Mouse (Mus musculus): ENCODE data around the gene Gm17509. TPM values are rescaled to one million over a fixed set of nuclear protein-coding genes. Genes with fewer than 3 reads are reported as not detected.

Gene Gm17509
- polyA plus RNA-seq, 1 experiment: not detected

- H3K4me1 ChIP-seq (ENCODE audit: control insufficient read depth, insufficient read depth, insufficient read length, low read length): no peaks in the 10 kb centered on the region
- TF ChIP-seq POLR2A (IDR thresholded peaks at IDR 0.05; ENCODE audit: low read depth, low read length) (no peak), CTCF (IDR thresholded peaks at IDR 0.05; ENCODE audit: extremely low read depth, insufficient read length, insufficient replicate concordance, low read depth, low read length) (no peak)
- WGBS: 41% methylated on average over 6 of the region's 6 CpGs
- no peaks in the 10 kb centered on the region; the same call in 1 of the 2 replicates for H3K27me3 ChIP-seq (ENCODE audit: control insufficient read depth, insufficient read depth, low read length)
- no peak within 1 kb of the TSS for H3K4me3 ChIP-seq (ENCODE audit: low read depth, low read length)
- no peaks in the 10 kb centered on the region for H3K36me3 ChIP-seq (ENCODE audit: control insufficient read depth, insufficient read depth, low read length)
- H3K27ac ChIP-seq (ENCODE audit: insufficient read depth, low read depth, low read length): no peak within 1 kb of the TSS
Observed at GRCm38 (mm10) chr13:117208236-117208635, 12.6 kb downstream of the Gm17509 start, which contains the start of gene Emb. TSS of gene Emb (plus strand) at chr13:117208536.

DNA sequence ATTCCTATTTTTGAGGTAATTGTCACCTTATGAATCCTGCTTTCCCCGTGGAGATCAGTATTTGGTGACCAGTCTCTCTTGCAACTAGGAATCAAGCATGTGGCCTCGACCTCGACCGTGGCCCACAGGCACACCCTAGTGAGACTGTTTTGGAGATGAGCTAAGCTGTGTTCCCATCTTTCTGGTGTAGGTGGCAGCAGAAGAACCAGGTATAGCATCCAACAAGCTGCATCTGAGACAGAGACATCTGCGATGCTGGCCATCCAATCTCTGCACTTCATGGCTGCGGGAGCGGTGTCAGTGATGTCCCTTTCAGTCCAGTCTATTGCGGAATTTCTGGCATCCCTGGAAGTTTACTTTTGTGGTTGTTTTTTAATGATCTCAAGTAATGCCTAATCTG is 14.8 kb downstream of the Gm17509 start:
- Histone ChIP-seq H3K4me3 (ENCODE audit: low read depth, low read length) (no peak overlapping the region), H3K36me3 (ENCODE audit: control insufficient read depth, insufficient read depth, low read length) (no peaks in the 10 kb centered on the region), H3K4me1 (ENCODE audit: control insufficient read depth, insufficient read depth, insufficient read length, low read length) (no peaks in the 10 kb centered on the region), H3K27ac (ENCODE audit: insufficient read depth, low read depth, low read length) (no peak overlapping the region), H3K27me3 (ENCODE audit: control insufficient read depth, insufficient read depth, low read length) (no peaks in the 10 kb centered on the region; the same call in 1 of the 2 replicates)
- TF ChIP-seq CTCF (IDR thresholded peaks at IDR 0.05; ENCODE audit: extremely low read depth, insufficient read length, insufficient replicate concordance, low read depth, low read length): no peak
- WGBS: 81% methylated on average over 8 of the region's 8 CpGs

DNA sequence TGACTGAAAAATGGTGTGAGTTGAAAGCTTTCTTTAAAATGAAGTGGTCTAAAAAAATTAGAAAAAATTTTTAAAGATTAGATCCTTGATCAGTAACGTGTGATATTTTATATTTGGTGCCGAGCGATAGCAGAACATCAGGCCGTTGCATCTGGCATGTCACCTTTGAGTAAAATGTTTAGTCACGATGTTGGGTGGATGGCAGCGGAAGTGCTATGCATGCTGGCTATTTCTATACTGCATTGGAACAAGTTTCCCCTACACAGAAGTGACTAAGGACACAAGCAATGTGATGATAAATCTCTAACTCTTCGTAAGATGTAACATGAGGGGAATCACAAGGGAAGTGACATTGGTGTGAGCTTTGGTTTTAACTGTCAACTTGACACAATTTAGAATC is 16.2 kb downstream of the Gm17509 start:
- WGBS: 89% methylated on average over 7 of the region's 7 CpGs
- H3K4me1 ChIP-seq (ENCODE audit: control insufficient read depth, insufficient read depth, insufficient read length, low read length): no peaks in the 10 kb centered on the region
- no peaks in the 10 kb centered on the region; the same call in 1 of the 2 replicates for H3K27me3 ChIP-seq (ENCODE audit: control insufficient read depth, insufficient read depth, low read length)
- no peaks in the 10 kb centered on the region for H3K36me3 ChIP-seq (ENCODE audit: control insufficient read depth, insufficient read depth, low read length)
- H3K27ac ChIP-seq (ENCODE audit: insufficient read depth, low read depth, low read length): no peak overlapping the region
- TF ChIP-seq CTCF (IDR thresholded peaks at IDR 0.05; ENCODE audit: extremely low read depth, insufficient read length, insufficient replicate concordance, low read depth, low read length) (no peak), POLR2A (IDR thresholded peaks at IDR 0.05; ENCODE audit: low read depth, low read length) (no peak)
- no peak overlapping the region for H3K4me3 ChIP-seq (ENCODE audit: low read depth, low read length)

- no peak overlapping the region for H3K27ac ChIP-seq (ENCODE audit: insufficient read depth, low read depth, low read length)
- no peaks in the 10 kb centered on the region; the same call in 1 of the 2 replicates for H3K27me3 ChIP-seq (ENCODE audit: control insufficient read depth, insufficient read depth, low read length)
- H3K4me1 ChIP-seq (ENCODE audit: control insufficient read depth, insufficient read depth, insufficient read length, low read length): no peaks in the 10 kb centered on the region
- 40% methylated on average over 22 of the region's 22 CpGs for WGBS
- TF ChIP-seq POLR2A (IDR thresholded peaks at IDR 0.05; ENCODE audit: low read depth, low read length) (no peak), CTCF (IDR thresholded peaks at IDR 0.05; ENCODE audit: extremely low read depth, insufficient read length, insufficient replicate concordance, low read depth, low read length) (peak; percentile 39; the same call in 1 of the 2 replicates)
- H3K36me3 ChIP-seq (ENCODE audit: control insufficient read depth, insufficient read depth, low read length): no peaks in the 10 kb centered on the region
- H3K4me3 ChIP-seq (ENCODE audit: low read depth, low read length): no peak overlapping the region
Observed at GRCm38 (mm10) chr13:117202755-117203471, 18.0 kb downstream of the Gm17509 start.

- 84% methylated on average over 7 of the region's 7 CpGs for WGBS
- H3K27me3 ChIP-seq (ENCODE audit: control insufficient read depth, insufficient read depth, low read length): no peaks in the 10 kb centered on the region
- no peak overlapping the region for H3K4me3 ChIP-seq (ENCODE audit: low read depth, low read length)
- TF ChIP-seq POLR2A (IDR thresholded peaks at IDR 0.05; ENCODE audit: low read depth, low read length) (no peak), CTCF (IDR thresholded peaks at IDR 0.05; ENCODE audit: extremely low read depth, insufficient read length, insufficient replicate concordance, low read depth, low read length) (no peak)
- H3K36me3 ChIP-seq (ENCODE audit: control insufficient read depth, insufficient read depth, low read length): no peaks in the 10 kb centered on the region
- no peaks in the 10 kb centered on the region; the same call in 1 of the 2 replicates for H3K4me1 ChIP-seq (ENCODE audit: control insufficient read depth, insufficient read depth, insufficient read length, low read length)
- H3K27ac ChIP-seq (ENCODE audit: insufficient read depth, low read depth, low read length): no peak overlapping the region
Observed at GRCm38 (mm10) chr13:117198402-117199083, 22.3 kb downstream of the Gm17509 start.

GRCm38 (mm10) chr13:117197666-117198065 is 23.2 kb downstream of the Gm17509 start:
- H3K4me1 ChIP-seq (ENCODE audit: control insufficient read depth, insufficient read depth, insufficient read length, low read length): no peaks in the 10 kb centered on the region; the same call in 1 of the 2 replicates
- WGBS: 92% methylated on average over 2 of the region's 2 CpGs
- no peak overlapping the region for H3K27ac ChIP-seq (ENCODE audit: insufficient read depth, low read depth, low read length)
- no peaks in the 10 kb centered on the region for H3K36me3 ChIP-seq (ENCODE audit: control insufficient read depth, insufficient read depth, low read length)
- H3K4me3 ChIP-seq (ENCODE audit: low read depth, low read length): no peak overlapping the region
- TF ChIP-seq POLR2A (IDR thresholded peaks at IDR 0.05; ENCODE audit: low read depth, low read length) (no peak), CTCF (IDR thresholded peaks at IDR 0.05; ENCODE audit: extremely low read depth, insufficient read length, insufficient replicate concordance, low read depth, low read length) (no peak)
- H3K27me3 ChIP-seq (ENCODE audit: control insufficient read depth, insufficient read depth, low read length): no peaks in the 10 kb centered on the region

Measured in small intestine, adult 2 months (tissue).